Mouse (Mus musculus) kidney, adult 2 months (tissue): ENCODE measurements around the gene Pnpla8. TPM values are rescaled to one million over a fixed set of nuclear protein-coding genes. Genes with fewer than 3 reads are reported as not detected.
"Not testable (repeated sequence)": the region's sequence is repeated elsewhere in the genome, so short reads cannot be mapped to it uniquely, and the experiment has no call there.

Experiments used
- DNase-seq: peaks from one replicate; pipeline ENCODE4 v3.0.0; 2021
- H3K27ac ChIP-seq: fragments of 200-500 bp; 2 replicates; pipeline ENCODE4 v1.5.1; 2012; ENCODE audit warnings: low read depth, low read length, control low read depth, inconsistent platforms; ENCODE audit not compliant: insufficient read depth
- H3K27me3 ChIP-seq: fragments of 200-500 bp; replicated peaks from 2 replicates; pipeline ENCODE4 v1.6.1; 2012; ENCODE audit warnings: mild to moderate bottlenecking, moderate library complexity, low read length, inconsistent platforms; ENCODE audit not compliant: control insufficient read depth, insufficient read depth
- H3K36me3 ChIP-seq: fragments of 200-500 bp; 2 replicates; pipeline ENCODE4 v1.6.1; 2012; ENCODE audit warnings: mild to moderate bottlenecking, moderate library complexity, low read length, inconsistent platforms; ENCODE audit not compliant: control insufficient read depth, insufficient read depth
- H3K4me1 ChIP-seq: fragments of 200-500 bp; 2 replicates; pipeline ENCODE4 v1.6.1; 2011; ENCODE audit warnings: low read length; ENCODE audit not compliant: control insufficient read depth, insufficient read depth
- H3K4me3 ChIP-seq: fragments of 200-500 bp; 2 replicates; pipeline ENCODE4 v1.5.1; 2011; ENCODE audit warnings: mild to moderate bottlenecking, low read depth, low read length, control low read depth; ENCODE audit not compliant: insufficient read depth
- CTCF ChIP-seq: fragments of 200-500 bp; conservative IDR thresholded peaks from 2 replicates; pipeline ENCODE4 v1.5.1; 2011; ENCODE audit warnings: low read depth, mild to moderate bottlenecking, control low read depth, low read length, moderate library complexity, mixed read lengths; ENCODE audit not compliant: insufficient read depth, insufficient read length
- POLR2A ChIP-seq: fragments of 200-500 bp; IDR thresholded peaks from one replicate; pipeline ENCODE4 v1.6.1; 2011; ENCODE audit warnings: low read depth, low read length, control low read depth
- WGBS: fragments of 180-500 bp; shearing (Covaris S2); methylation state at CpG from one replicate; pipeline ENCODE4 v1.1.7; 2018; 5-methylcytosine and 5-hydroxymethylcytosine counted together
- polyA plus RNA-seq: library from polyadenylated mRNA; depleted of rRNA; stranded (reverse); fragments of >200 nt; gene quantifications from 2 replicates; pipeline ENCODE4 v1.2.3, GENCODE M21; 2012

The Pnpla8 gene
- polyA plus RNA-seq, 1 experiment = 29.3 TPM

GRCm38 (mm10) chr12:44274125-44274835, 53.1 kb downstream of the Pnpla8 start:
- whole genome bisulfite sequencing = 54% methylated on average over 6 of the region's 6 CpGs
- Histone ChIP-seq H3K27me3 (no peaks in the 10 kb centered on the region), H3K36me3 (no peaks in the 10 kb centered on the region; the same call in 1 of the 2 replicates), H3K4me1 (no peaks in the 10 kb centered on the region; the same call in 1 of the 2 replicates), H3K4me3 (no peak overlapping the region), H3K27ac (peak overlapping the region; percentile 72)
- TF ChIP-seq POLR2A = no peak
- no peak for TF ChIP-seq CTCF
- DNase-seq = peak; percentile 81

DNA sequence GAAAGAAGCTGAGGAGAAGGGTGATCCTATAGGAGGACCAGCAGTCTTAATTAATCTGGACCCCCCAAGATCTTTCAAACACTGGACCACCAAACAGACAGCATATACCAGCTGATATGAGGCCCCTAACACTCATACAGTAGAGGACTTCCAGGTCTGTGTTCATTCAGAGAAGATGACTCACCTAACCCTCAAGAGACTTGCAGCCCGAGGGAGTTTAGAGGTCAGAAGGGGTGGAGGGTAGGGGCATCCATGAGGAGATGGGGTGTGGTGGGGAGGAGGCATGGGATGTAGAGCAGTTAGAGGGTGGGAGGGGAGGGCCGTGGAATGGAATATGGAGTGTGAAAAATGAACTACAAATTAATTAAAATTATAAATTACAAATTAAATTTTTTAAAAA, 59.0 kb downstream of the Pnpla8 start:
- not testable (repeated sequence) for H3K4me3 ChIP-seq, H3K36me3 ChIP-seq, H3K4me1 ChIP-seq, H3K27ac ChIP-seq, H3K27me3 ChIP-seq, DNase-seq
- 74% methylated on average over 2 of the region's 2 CpGs for WGBS

DNA sequence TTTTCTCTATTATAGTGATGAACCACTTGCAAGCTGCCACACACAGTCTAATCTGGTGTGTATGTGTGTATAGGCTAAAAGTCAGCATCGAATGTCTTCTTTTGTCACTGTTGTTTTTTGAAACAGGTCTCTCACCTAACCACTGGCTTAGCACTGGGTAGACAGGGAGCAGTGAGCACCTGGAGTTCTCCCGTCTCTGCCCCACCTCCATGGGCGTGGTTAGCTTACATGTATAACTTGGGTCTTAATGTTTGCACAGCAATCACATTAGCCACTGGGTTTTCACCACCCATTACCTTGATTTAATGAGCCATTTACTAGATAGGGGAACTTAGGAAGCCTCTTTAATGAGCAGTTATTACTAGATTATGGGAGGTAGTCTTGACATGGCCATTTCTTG, 60.4 kb downstream of the Pnpla8 start:
- no peak for DNase-seq
- Histone ChIP-seq H3K4me3 (no peak overlapping the region), H3K4me1 (peaks cover 8% of the 10 kb centered on the region), H3K27ac (no peak overlapping the region), H3K36me3 (peaks cover 4% of the 10 kb centered on the region; the same call in 1 of the 2 replicates), H3K27me3 (no peaks in the 10 kb centered on the region)
- TF ChIP-seq CTCF (no peak), POLR2A (no peak)
- 74% methylated on average over 3 of the region's 3 CpGs for WGBS

DNA sequence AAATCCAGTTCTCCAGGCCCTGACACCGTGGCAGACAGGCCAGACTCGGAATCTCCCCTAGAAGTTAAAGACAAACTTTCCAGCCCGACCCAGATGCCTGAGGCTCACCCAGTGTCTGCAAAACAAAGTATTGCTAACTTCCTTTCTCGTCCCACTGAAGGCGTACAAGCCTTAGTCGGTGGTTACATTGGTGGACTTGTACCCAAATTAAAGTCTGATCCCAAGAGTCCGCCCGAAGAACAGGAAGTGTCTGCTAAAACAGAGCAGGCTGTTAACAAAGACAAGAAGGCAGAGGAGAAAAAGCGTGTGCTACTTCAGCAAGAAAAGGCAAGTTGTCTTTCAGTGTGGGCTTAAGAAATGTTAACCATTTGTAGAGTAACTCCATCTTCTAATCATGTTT, 62.2 kb downstream of the Pnpla8 start:
- whole genome bisulfite sequencing = 42% methylated on average over 9 of the region's 9 CpGs
- DNase-seq = peak; percentile 28
- H3K27me3 ChIP-seq = no peaks in the 10 kb centered on the region
- peak overlapping the region; percentile 41; the same call in 1 of the 2 replicates for H3K27ac ChIP-seq
- H3K36me3 ChIP-seq = peaks cover 4% of the 10 kb centered on the region; the same call in 1 of the 2 replicates
- no peak overlapping the region for H3K4me3 ChIP-seq
- H3K4me1 ChIP-seq = peaks cover 8% of the 10 kb centered on the region
- TF ChIP-seq POLR2A (no peak), CTCF (no peak)

DNA sequence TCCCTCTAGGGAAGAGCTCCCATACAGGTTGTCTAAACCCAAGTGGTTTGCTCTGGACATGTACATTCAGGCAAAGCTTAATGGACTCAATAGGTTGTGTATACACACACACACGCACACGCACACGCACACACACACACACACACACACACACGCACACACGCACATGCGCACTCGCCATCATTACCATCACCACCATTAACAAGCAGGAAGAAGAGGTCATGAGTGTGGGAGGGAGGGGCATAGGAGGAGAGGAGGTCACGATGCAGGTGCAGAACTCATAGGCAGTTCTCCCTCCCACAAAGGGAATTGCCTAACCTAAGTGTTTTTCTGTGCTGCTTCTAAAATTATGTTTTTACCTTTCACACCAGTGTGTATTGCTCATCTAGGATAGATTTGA, 65.8 kb downstream of the Pnpla8 start:
- WGBS = 91% methylated on average over 8 of the region's 8 CpGs
- no peak overlapping the region for H3K4me3 ChIP-seq
- no peak for DNase-seq
- H3K27ac ChIP-seq = no peak overlapping the region
- H3K36me3 ChIP-seq = peaks cover 6% of the 10 kb centered on the region
- TF ChIP-seq CTCF = no peak
- no peak for TF ChIP-seq POLR2A
- peaks cover 5% of the 10 kb centered on the region; the same call in 1 of the 2 replicates for H3K4me1 ChIP-seq
- no peaks in the 10 kb centered on the region for H3K27me3 ChIP-seq

- DNase-seq = peak; percentile 70
- Histone ChIP-seq H3K4me3 (no peak overlapping the region), H3K27me3 (no peaks in the 10 kb centered on the region), H3K36me3 (peaks cover 5% of the 10 kb centered on the region), H3K27ac (no peak overlapping the region), H3K4me1 (no peaks in the 10 kb centered on the region)
- no peak for TF ChIP-seq POLR2A
- 0 out of 2 replicates have a peak, but pooled peaks have one; percentile 24 for TF ChIP-seq CTCF
These were observed 71.1 kb downstream of the Pnpla8 start for GRCm38 (mm10) chr12:44292281-44292680.

- Histone ChIP-seq H3K27ac (no peak overlapping the region), H3K27me3 (no peaks in the 10 kb centered on the region), H3K36me3 (peaks cover 8% of the 10 kb centered on the region), H3K4me3 (no peak overlapping the region), H3K4me1 (no peaks in the 10 kb centered on the region)
- no peak for DNase-seq
- TF ChIP-seq POLR2A (no peak), CTCF (no peak)
These were observed 79.6 kb downstream of the Pnpla8 start for GRCm38 (mm10) chr12:44300793-44301192.
